Mouse (Mus musculus) heart, postnatal 0 days (tissue): Measurements from ENCODE around the gene Slc35e2.

ENCODE experiments used
- CTCF ChIP-seq: IDR thresholded peaks from 2 replicates; pipeline ENCODE4 v1.5.1; 2016; ENCODE audit warnings: antibody characterized with exemption, control low read depth, low read depth
- EP300 ChIP-seq: IDR thresholded peaks from 2 replicates; pipeline ENCODE4 v1.6.1; 2016; ENCODE audit warnings: antibody characterized with exemption, low read depth

- TF ChIP-seq CTCF: no peak
- TF ChIP-seq EP300: no peak
Observed at GRCm38 (mm10) chr4:155660641-155661040, 59.4 kb downstream of the Slc35e2 start.
